Mouse (Mus musculus) lung, adult 18-20 months (tissue): ENCODE measurements at regions not wholly inside any gene's neighbourhood (a gene's known extent, or its start where the extent isn't known, plus 50 kb on each side); places are given as distances from the start of the nearest gene placed in this dataset.

Source experiments
- DNase-seq, 2 experiments: peaks; one replicate each; pipeline ENCODE4 v3.0.0; 2022; ENCODE audit warnings: mixed read lengths in 2 of 2

- DNase-seq, result no peak
Measured at GRCm38 (mm10) chr15:61242161-61242681, 319.4 kb upstream of the A1bg start.

GRCm38 (mm10) chr15:61241741-61242140, 318.9 kb upstream of the A1bg start:
- no peak for DNase-seq

GRCm38 (mm10) chr15:61240344-61240743, 317.5 kb upstream of the A1bg start:
- no peak for DNase-seq

- no peak for DNase-seq
Measured at GRCm38 (mm10) chr15:61239414-61239813, 316.6 kb upstream of the A1bg start.

GRCm38 (mm10) chr15:61238996-61239395, 316.2 kb upstream of the A1bg start:
- DNase-seq, result no peak

GRCm38 (mm10) chr15:61229579-61229978, 306.8 kb upstream of the A1bg start:
- DNase-seq, result no peak

GRCm38 (mm10) chr15:61222923-61223322, 300.1 kb upstream of the A1bg start:
- DNase-seq, result no peak

GRCm38 (mm10) chr15:61210161-61210560, 287.3 kb upstream of the A1bg start:
- no peak for DNase-seq

- DNase-seq, result no peak
Measured at GRCm38 (mm10) chr15:61189981-61190380, 267.2 kb upstream of the A1bg start.

GRCm38 (mm10) chr15:61189481-61189880, 266.7 kb upstream of the A1bg start:
- no peak for DNase-seq

- no peak for DNase-seq
Measured at GRCm38 (mm10) chr15:61184597-61184963, 261.8 kb upstream of the A1bg start.

- no peak for DNase-seq
Measured at GRCm38 (mm10) chr15:61183751-61184596, 261.2 kb upstream of the A1bg start.

GRCm38 (mm10) chr15:61183291-61183690, 260.5 kb upstream of the A1bg start:
- DNase-seq, result no peak

- DNase-seq, result no peak
Measured at GRCm38 (mm10) chr15:61168842-61169416, 246.1 kb upstream of the A1bg start.

- no peak for DNase-seq
Measured at GRCm38 (mm10) chr15:61165050-61165449, 242.2 kb upstream of the A1bg start.

- DNase-seq, result no peak
Measured at GRCm38 (mm10) chr15:61161397-61161796, 238.6 kb upstream of the A1bg start.

GRCm38 (mm10) chr15:61160666-61161065, 237.9 kb upstream of the A1bg start:
- DNase-seq, result no peak

- no peak for DNase-seq
Measured at GRCm38 (mm10) chr15:61159552-61159951, 236.7 kb upstream of the A1bg start.

- peak in 1 of 2 experiments; percentile 4 for DNase-seq
Measured at GRCm38 (mm10) chr15:61158041-61158545, 235.3 kb upstream of the A1bg start.

- peak; percentile 72 to 79 for DNase-seq
Measured at GRCm38 (mm10) chr15:61157543-61157942, 234.7 kb upstream of the A1bg start.

- DNase-seq, result no peak
Measured at GRCm38 (mm10) chr15:61155530-61155929, 232.7 kb upstream of the A1bg start.

- no peak for DNase-seq
Measured at GRCm38 (mm10) chr15:61154166-61154565, 231.4 kb upstream of the A1bg start.

GRCm38 (mm10) chr15:61142851-61143250, 220.0 kb upstream of the A1bg start:
- no peak for DNase-seq

GRCm38 (mm10) chr15:61139151-61139550, 216.3 kb upstream of the A1bg start:
- DNase-seq, result no peak
